Mouse (Mus musculus) midbrain, embryonic 11.5 days (tissue): ENCODE results near the gene Catsperz. TPM values are rescaled to one million over a fixed set of nuclear protein-coding genes. Genes with fewer than 3 reads are reported as not detected.

Experiments used
- ATAC-seq: fragments of 200-750 bp; cut with Nextera tagmentation; 2 replicates; pipeline ENCODE4 v1.8.0; 2017; ENCODE audit warnings: moderate TSS enrichment, moderate library complexity; ENCODE audit not compliant: low FRiP score
- DNase-seq: peaks from one replicate; pipeline ENCODE4 v3.0.0; 2015; ENCODE audit warnings: low spot score; ENCODE audit errors: missing footprints
- H3K27ac ChIP-seq: fragments of 300-500 bp; sonication (generic); 2 replicates; pipeline ENCODE4 v1.5.1; 2014; ENCODE audit warnings: low read depth, low read length
- H3K27me3 ChIP-seq: fragments of 300-500 bp; sonication (generic); 2 replicates; pipeline ENCODE4 v1.6.1; 2014; ENCODE audit warnings: mild to moderate bottlenecking, low read length, moderate library complexity, mixed read lengths; ENCODE audit not compliant: control insufficient read depth, insufficient read depth
- H3K36me3 ChIP-seq: fragments of 300-500 bp; sonication (generic); 2 replicates; pipeline ENCODE4 v1.6.1; 2014; ENCODE audit warnings: mild to moderate bottlenecking, low read length, moderate library complexity, mixed read lengths; ENCODE audit not compliant: control insufficient read depth, insufficient read depth
- H3K4me1 ChIP-seq: fragments of 300-500 bp; sonication (generic); 2 replicates; pipeline ENCODE4 v1.6.1; 2014; ENCODE audit warnings: low read length; ENCODE audit not compliant: control insufficient read depth, insufficient read depth
- H3K4me2 ChIP-seq: fragments of 300-500 bp; sonication (generic); 2 replicates; pipeline ENCODE4 v1.6.1; 2014; ENCODE audit warnings: mild to moderate bottlenecking, moderate library complexity
- H3K4me3 ChIP-seq: fragments of 300-500 bp; sonication (generic); 2 replicates; pipeline ENCODE4 v1.5.1; 2014; ENCODE audit warnings: low read depth, low read length
- H3K9ac ChIP-seq: fragments of 300-500 bp; sonication (generic); 2 replicates; pipeline ENCODE4 v1.6.1; 2014; ENCODE audit warnings: low read length
- H3K9me3 ChIP-seq: fragments of 300-500 bp; sonication (generic); 2 replicates; pipeline ENCODE4 v1.6.1; 2016; ENCODE audit warnings: low read length; ENCODE audit not compliant: control insufficient read depth
- WGBS: fragments of 180-500 bp; shearing (Covaris S2); extraction: QIAGEN DNeasy Blood & Tissue Kit; methylation state at CpG from one replicate; pipeline ENCODE4 v1.1.7; 2014; 5-methylcytosine and 5-hydroxymethylcytosine counted together
- polyA plus RNA-seq: library from polyadenylated mRNA; unstranded; fragments of >200 nt; fragmentation: Nextera tagmentation; extraction: Ambion mirVana; gene quantifications from 2 replicates; pipeline ENCODE4 v1.2.1, GENCODE M21; 2014

The Catsperz gene
- polyA plus RNA-seq, 1 experiment from 2014 or later, result not detected

DNA sequence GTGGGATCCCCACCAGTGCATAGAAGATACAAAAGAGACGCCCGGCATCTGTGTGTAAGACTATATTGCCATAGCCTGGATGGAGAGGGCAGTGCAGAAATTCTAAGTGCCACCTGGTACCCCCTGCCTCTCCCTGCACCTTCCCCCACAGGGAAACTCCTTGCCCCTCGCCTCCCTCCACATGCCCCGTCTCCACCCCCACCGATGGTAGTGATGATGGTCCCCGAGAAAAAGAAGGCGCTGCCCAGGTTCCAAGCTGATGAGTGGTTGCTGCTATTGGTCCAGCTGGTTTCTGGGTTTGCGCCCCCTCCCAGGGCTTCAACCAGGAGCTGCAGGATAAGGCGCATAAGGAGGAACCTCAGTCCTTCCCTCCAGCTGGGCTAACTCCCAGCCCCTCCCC, 2.9 kb upstream of the Catsperz start:
- H3K4me2 ChIP-seq, result no peak overlapping the region
- 12% methylated on average over 9 of the region's 9 CpGs for WGBS

DNA sequence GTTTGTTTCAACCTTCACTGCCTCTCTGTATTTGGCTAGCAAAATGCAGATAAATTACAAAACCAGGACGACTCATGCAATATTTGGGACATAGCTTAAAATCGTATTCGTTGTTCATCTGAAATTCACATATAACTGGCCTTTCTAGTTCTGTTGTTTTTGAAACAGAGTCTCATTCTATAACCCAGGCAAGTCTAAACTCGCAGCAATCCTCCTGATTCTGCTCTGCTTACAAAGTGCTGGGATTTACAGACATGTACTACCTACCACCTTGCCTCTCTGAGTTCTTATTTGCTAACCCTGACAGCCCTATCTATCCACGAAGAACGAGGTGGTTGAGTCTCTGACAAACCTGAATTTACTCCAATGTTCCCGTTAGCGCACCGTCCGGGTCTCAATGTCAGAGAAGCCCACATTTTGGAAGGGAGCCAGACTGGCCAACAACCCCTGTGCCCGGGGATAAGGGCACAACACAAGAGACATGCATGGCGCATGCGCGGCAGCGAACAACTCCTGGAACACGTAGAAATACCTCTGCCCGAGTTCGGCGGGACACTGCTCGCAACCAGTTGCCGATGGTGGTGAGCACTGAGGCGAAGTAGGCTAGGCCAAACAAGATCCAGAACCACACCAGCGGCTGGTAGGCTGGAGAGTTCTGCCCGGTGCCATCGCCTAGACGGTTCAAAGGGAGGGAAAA, 1.5 kb upstream of the Catsperz start:
- WGBS, result 10% methylated on average over 26 of the region's 26 CpGs
- Histone ChIP-seq H3K4me3 (peak overlapping the region; percentile 11; the same call in 1 of the 2 replicates), H3K27me3 (peaks cover 71% of the 10 kb centered on the region), H3K4me2 (peak overlapping the region; percentile 27), H3K9ac (no peak overlapping the region), H3K4me1 (peaks cover 5% of the 10 kb centered on the region), H3K36me3 (no peaks in the 10 kb centered on the region), H3K27ac (no peak overlapping the region), H3K9me3 (no peaks in the 10 kb centered on the region)
- no peak for ATAC-seq
- DNase-seq, result peak; percentile 90

More for the DNA sequence above, 2.9 kb upstream of the Catsperz start:
- no peak overlapping the region for H3K27ac ChIP-seq
- no peak overlapping the region for H3K9ac ChIP-seq
- H3K4me3 ChIP-seq, result no peak overlapping the region
- no peak for ATAC-seq
- no peaks in the 10 kb centered on the region for H3K9me3 ChIP-seq
- no peaks in the 10 kb centered on the region for H3K36me3 ChIP-seq
- peaks cover 77% of the 10 kb centered on the region for H3K27me3 ChIP-seq
- no peaks in the 10 kb centered on the region; the same call in 1 of the 2 replicates for H3K4me1 ChIP-seq
- DNase-seq, result peak; percentile 79

DNA sequence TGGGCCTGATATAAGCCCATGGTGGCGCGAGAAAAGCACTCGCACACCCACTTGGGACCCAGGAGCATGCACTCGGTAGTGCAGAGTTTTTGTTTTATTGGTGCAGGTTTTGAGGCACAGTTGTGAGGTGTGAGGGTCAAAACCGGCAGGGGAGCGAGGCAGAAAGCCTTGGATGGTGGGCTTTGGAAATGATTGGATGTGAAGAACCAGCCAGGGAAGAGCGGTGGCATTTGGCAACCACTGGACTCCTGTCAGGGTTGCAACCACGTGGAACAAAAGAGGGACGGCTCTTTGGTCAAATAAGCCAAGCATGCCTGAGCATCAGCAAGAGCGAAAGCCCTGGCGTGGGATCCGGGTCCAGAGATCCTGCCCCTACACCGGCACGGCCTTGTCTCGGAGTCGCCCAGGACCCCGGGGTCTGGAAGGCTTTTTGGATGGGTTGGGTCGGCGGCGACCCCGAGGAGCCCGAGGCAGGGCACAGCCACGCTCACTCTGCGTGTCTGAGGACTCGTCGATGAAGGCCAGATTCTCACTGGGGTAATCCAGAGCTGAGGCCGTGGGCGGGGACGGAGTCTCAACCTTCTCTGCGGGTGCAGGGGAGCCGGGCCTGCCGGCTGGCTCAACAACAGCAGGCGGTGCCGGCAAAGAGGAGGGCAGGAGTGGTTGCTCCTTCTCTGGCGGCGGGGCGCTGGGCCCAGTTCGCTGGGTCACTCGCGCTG, 590 bp upstream of the Catsperz start:
- Histone ChIP-seq H3K9ac (no peak overlapping the region), H3K27me3 (peaks cover 63% of the 10 kb centered on the region), H3K36me3 (no peaks in the 10 kb centered on the region), H3K4me3 (no peak overlapping the region), H3K4me1 (peaks cover 8% of the 10 kb centered on the region), H3K9me3 (no peaks in the 10 kb centered on the region), H3K27ac (no peak overlapping the region), H3K4me2 (no peak overlapping the region)
- WGBS, result 5% methylated on average over 38 of the region's 40 CpGs
- ATAC-seq (no peak), DNase-seq (peak; percentile 94)

DNA sequence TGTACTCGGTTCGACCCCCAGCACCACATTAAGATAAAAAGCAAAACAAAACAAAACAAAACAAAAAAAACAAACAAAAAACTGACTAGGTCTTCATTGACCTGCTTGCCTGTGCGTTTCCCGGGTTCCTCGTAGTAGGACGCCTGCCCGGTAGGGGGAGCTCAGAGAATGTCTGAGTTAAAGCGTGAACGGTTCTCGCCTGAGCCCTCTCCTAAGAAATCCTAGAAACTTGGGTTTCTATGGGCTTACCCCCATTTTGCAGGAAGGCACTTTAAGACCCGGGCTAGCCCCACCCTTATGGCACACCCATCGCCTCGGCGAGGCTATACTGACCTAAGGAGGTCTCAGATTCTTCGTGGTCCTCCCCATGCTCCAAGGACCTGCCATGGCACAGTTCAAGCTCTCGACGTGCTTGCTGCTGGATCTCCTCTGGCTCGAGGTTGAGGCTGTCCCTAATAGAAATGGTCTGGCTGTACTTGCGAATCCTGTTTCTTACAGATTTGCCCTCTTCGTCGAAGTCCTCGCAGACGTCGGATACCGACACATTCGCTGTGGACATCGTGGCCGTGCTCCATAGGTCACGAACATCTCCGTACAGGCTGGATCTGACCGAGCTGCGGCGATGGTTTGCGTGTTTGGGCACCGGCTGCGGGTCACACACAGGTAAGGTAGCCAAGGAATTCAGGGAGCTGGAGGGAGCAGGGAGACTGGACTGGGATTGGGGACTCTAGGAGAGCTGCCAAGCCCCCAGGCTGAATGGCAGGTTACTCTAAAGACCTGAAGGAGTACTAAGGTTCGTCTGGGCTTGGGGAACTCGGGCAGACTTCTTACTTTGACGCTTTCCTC, 496 bp downstream of the Catsperz start:
- ATAC-seq (no peak), DNase-seq (peak; percentile 95)
- Histone ChIP-seq H3K9ac (no peak overlapping the region), H3K27ac (no peak overlapping the region), H3K4me2 (peak overlapping the region; percentile 11; the same call in 1 of the 2 replicates), H3K36me3 (no peaks in the 10 kb centered on the region), H3K9me3 (no peaks in the 10 kb centered on the region), H3K27me3 (peaks cover 61% of the 10 kb centered on the region), H3K4me3 (no peak overlapping the region), H3K4me1 (peaks cover 17% of the 10 kb centered on the region)
- 5% methylated on average over 39 of the region's 39 CpGs for WGBS

DNA sequence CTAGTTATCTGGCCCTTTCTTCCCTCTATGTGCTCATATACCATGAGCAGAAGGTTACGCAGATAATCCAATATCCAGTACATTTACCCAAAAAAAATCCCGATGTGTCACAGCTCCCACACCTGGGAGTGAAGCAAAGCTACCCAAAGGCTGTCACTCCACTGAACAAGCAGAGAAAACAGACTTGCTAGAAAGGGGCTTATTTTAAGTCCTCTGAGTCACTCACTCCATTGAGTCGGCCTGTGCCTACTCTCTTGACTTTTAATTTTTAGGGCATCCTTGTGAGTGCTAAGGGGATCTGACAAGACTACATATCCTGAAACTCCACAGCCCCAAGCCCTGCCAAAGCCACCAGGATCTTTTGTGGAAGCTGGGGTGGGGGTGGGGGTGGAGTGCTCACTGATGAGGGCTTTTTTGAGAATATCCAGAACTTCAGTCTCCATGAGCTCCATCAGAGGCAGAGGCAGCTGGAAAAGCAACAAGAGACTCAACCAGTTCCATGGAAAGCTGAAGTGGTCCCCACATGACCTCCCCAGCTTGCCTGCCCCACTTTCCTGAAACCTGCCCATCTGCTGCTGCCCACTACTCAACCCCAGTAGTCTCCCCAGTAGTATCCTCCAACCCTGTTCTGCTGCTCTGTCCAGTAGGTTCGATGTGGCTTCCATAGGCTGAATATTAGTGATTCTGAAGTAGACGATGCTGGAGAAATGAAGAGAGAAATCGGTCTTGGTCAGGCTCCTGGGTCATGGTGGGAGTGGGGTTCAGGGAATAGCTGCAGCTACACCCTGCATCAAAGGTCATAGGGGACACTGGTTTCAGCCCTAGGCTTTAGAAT, 2.1 kb downstream of the Catsperz start:
- no peak for DNase-seq
- no peak overlapping the region for H3K9ac ChIP-seq
- WGBS, result 64% methylated on average over 6 of the region's 6 CpGs
- peaks cover 58% of the 10 kb centered on the region for H3K27me3 ChIP-seq
- H3K36me3 ChIP-seq, result no peaks in the 10 kb centered on the region
- H3K9me3 ChIP-seq, result no peaks in the 10 kb centered on the region
- no peak for ATAC-seq
- H3K27ac ChIP-seq, result no peak overlapping the region
- no peak overlapping the region; the same call in 1 of the 2 replicates for H3K4me2 ChIP-seq
- peaks cover 17% of the 10 kb centered on the region for H3K4me1 ChIP-seq
- H3K4me3 ChIP-seq, result no peak overlapping the region

DNA sequence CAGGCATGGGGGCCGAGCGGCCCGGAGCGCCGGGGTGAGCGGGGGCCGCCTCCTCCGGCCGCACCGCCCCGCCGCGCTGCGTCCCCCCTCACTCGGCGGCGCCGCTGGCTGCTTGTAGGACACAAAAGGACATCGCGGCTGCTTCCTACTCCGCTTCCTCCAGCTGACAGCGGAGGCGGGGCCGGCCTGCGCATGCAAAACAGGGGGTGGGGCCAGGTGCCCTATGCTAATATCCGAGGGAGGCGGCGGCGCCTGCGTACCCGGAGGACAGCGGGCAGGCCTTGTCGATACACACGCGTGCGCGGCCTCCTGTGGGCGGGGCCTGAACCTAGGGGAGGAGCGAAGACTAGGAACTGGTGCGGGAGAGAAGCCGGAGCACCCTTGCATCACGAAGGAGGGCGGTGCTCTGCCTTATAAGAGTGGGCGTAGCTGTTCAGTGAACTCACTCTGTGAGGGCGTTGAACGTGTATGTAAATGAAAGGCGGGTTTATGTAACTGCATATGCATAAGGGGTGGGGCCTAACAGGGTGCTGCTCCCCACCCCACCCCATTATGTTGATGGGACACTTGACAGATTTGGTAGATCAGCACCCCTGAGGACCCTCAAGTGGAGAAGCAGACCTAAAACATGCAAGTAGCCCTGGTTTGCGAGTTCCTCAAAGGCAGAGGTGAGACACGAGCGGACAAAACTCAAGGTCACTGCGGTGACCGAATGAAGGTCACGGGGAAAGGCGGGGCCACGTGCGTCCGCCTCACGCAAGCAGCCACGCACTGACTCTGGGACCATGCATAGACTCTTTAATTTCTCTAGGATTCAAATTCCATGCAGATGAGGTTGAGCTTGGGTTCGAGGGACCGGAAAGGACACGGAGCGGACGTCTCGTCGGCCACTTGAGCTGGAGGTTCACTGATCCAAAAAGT, 3.3 kb downstream of the Catsperz start, which contains the start of gene Esrra:
Gene Esrra (minus strand): TSS at position 167 of the 921 bp plus-strand sequence.
- peaks cover 17% of the 10 kb centered on the region for H3K4me1 ChIP-seq
- DNase-seq, result peak; percentile 100

DNA sequence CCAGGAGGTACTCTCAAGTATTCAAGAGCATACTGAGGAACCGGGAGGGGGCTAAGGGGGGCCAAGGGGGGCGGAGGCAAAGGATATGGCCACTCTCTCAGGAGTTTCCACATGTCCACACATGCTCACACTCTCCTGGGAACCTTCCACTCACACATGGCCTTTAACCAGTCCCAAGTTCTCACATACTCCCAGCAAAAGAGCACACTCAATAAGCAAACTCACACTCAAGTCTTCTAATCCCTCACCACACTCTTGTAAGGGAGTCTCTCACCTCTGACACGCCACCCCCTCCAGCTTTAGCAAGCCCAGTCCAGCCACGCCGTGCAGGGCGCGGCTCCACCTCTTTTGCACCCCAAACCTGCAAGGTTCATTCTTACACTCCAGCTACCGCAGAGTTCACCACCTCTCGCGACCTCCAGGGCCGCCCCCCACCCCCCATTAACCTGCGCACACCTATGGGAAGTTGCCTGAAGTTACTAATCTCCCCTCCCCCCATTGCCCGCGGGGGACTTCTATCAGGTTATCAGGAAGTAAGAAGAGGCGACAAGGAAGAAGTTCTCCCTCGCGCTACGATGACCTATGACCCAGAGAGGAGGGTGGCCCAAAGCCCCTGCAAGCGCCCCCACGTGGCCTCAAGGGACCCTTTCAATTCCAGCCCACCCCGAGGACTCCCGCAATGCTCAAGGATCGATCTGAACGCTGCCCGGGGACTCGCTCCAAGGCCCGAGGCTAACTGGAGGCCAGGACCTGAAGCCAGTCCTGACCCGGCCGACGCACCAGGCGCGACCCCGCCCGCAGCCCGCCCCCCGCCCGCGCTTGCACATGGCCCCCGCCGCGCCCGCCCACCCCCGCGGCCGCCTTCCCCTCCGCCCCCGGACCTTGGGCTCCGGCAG, 4.2 kb downstream of the Catsperz start:
- Histone ChIP-seq H3K4me3 (peak overlapping the region; percentile 80), H3K27ac (peak overlapping the region; percentile 84), H3K4me2 (peak overlapping the region; percentile 97), H3K9me3 (no peaks in the 10 kb centered on the region), H3K27me3 (peaks cover 36% of the 10 kb centered on the region), H3K4me1 (peaks cover 17% of the 10 kb centered on the region), H3K36me3 (no peaks in the 10 kb centered on the region), H3K9ac (peak overlapping the region; percentile 89)
- peak; percentile 95 for DNase-seq
- WGBS, result 1% methylated on average over 46 of the region's 48 CpGs
- peak; percentile 2; the same call in 1 of the 2 replicates for ATAC-seq

More for the DNA sequence above, 3.3 kb downstream of the Catsperz start, which contains the start of gene Esrra:
- H3K36me3 ChIP-seq, result no peaks in the 10 kb centered on the region
- H3K4me3 ChIP-seq, result peak within 1 kb of the TSS; percentile 80
- no peaks in the 10 kb centered on the region for H3K9me3 ChIP-seq
- H3K27me3 ChIP-seq, result peaks cover 45% of the 10 kb centered on the region
- 1% methylated on average over 64 of the region's 66 CpGs for WGBS
- ATAC-seq, result peak; percentile 95
- peak within 1 kb of the TSS; percentile 97 for H3K4me2 ChIP-seq
- peak within 1 kb of the TSS; percentile 84 for H3K27ac ChIP-seq
- peak within 1 kb of the TSS; percentile 89 for H3K9ac ChIP-seq
